Mouse (Mus musculus): ENCODE measurements at regions not wholly inside any gene's neighbourhood (a gene's known extent, or its start where the extent isn't known, plus 50 kb on each side); places are given as distances from the start of the nearest gene placed in this dataset.

DNA sequence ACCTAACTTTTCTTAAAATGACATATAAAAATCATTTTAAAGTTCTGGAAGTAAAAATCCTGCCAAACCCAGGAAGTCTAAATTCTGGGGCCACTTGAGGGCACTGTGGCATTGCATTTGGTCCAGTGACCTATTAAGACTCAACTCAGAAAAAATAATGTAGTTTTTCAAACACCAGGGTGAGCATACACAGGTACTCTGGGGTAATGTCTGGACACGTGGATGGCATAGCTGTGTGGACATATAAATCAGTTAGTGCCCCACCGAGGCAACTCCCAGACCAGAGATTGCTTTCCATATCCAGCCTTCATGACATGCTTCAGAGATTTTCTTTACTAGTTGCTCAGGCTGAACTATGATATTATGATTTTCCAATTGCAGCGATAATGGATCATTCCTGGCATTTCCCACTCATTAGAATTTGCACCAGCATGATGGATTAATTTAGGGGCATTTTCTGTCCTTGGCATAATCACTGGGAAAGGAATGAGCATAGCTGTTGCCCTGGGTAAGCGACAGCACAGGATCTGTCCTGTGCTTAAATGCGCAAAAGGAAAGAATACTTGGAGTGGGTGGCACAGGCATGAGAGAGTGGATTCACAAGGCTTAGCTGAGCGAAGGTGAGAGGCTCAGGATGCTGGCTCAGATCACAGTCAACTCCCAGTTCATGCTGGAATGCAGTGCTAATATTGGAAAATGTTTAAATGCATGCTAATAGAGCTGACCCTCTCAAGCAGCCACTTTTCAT, 1526.6 kb upstream of the Cdh8 start:
- ATAC-seq (ENCODE audit: low FRiP score): no peak; the same call in 1 of the 2 replicates
- H3K9ac ChIP-seq (ENCODE audit: low read length): no peak overlapping the region

DNA sequence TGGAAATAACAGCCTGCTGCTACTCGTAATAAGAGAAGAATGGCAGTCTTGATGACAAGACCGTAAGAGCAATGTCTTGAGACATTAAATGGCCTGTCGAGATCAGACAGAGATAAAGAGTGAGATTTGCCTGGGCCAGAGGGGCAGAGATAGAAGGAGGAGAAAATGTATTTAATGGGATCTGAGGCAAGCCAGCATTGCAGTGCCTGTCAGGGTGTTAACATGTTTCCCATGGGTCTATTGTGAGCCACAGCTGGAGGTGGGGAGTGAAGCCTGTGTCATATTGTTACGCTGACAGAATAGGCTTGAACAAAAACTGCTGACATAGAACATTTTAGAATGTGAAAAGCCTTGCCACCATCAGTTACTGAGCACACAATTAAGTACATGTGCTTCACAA, 1523.3 kb upstream of the Cdh8 start:
- H3K27me3 ChIP-seq (ENCODE audit: control insufficient read depth, insufficient read depth, low read length): no peaks in the 10 kb centered on the region
- H3K9me3 ChIP-seq (ENCODE audit: control insufficient read depth, low read length): no peaks in the 10 kb centered on the region
- no peak overlapping the region for H3K9ac ChIP-seq (ENCODE audit: low read length)
- peak; percentile 84 for DNase-seq (ENCODE audit: low spot score, missing footprints)
- peak; percentile 96 for ATAC-seq (ENCODE audit: low FRiP score)
- H3K4me1 ChIP-seq (ENCODE audit: control insufficient read depth, insufficient read depth, low read length): no peaks in the 10 kb centered on the region
- no peak overlapping the region for H3K4me3 ChIP-seq (ENCODE audit: low read depth, low read length)
- no peaks in the 10 kb centered on the region for H3K36me3 ChIP-seq (ENCODE audit: control insufficient read depth, insufficient read depth, low read length)
- WGBS: 12% methylated on average over 4 of the region's 4 CpGs
- no peak overlapping the region for H3K27ac ChIP-seq (ENCODE audit: low read depth, low read length)
- no peak overlapping the region for H3K4me2 ChIP-seq

More for the DNA sequence above, 1526.6 kb upstream of the Cdh8 start:
- DNase-seq (ENCODE audit: low spot score, missing footprints): no peak
- no peak overlapping the region for H3K27ac ChIP-seq (ENCODE audit: low read depth, low read length)
- no peaks in the 10 kb centered on the region for H3K36me3 ChIP-seq (ENCODE audit: control insufficient read depth, insufficient read depth, low read length)
- no peaks in the 10 kb centered on the region for H3K4me1 ChIP-seq (ENCODE audit: control insufficient read depth, insufficient read depth, low read length)
- no peak overlapping the region for H3K4me3 ChIP-seq (ENCODE audit: low read depth, low read length)
- WGBS: 68% methylated on average over 6 of the region's 6 CpGs
- no peaks in the 10 kb centered on the region for H3K27me3 ChIP-seq (ENCODE audit: control insufficient read depth, insufficient read depth, low read length)
- no peak overlapping the region for H3K4me2 ChIP-seq
- no peaks in the 10 kb centered on the region for H3K9me3 ChIP-seq (ENCODE audit: control insufficient read depth, low read length)

- Histone ChIP-seq H3K27ac (ENCODE audit: low read depth, low read length) (no peak overlapping the region), H3K9ac (ENCODE audit: low read length) (no peak overlapping the region), H3K27me3 (ENCODE audit: control insufficient read depth, insufficient read depth, low read length) (no peaks in the 10 kb centered on the region), H3K4me1 (ENCODE audit: control insufficient read depth, insufficient read depth, low read length) (no peaks in the 10 kb centered on the region; the same call in 1 of the 2 replicates), H3K9me3 (ENCODE audit: control insufficient read depth, low read length) (no peaks in the 10 kb centered on the region), H3K4me3 (ENCODE audit: low read depth, low read length) (no peak overlapping the region), H3K4me2 (no peak overlapping the region), H3K36me3 (ENCODE audit: control insufficient read depth, insufficient read depth, low read length) (no peaks in the 10 kb centered on the region)
- ATAC-seq (ENCODE audit: low FRiP score) (no peak), DNase-seq (ENCODE audit: low spot score, missing footprints) (no peak)
- WGBS: 85% methylated on average over 3 of the region's 3 CpGs
These were observed 1474.0 kb upstream of the Cdh8 start for GRCm38 (mm10) chr8:100890307-100890706.

GRCm38 (mm10) chr8:100865624-100866023, 1449.4 kb upstream of the Cdh8 start:
- Histone ChIP-seq H3K4me1 (ENCODE audit: control insufficient read depth, insufficient read depth, low read length) (no peaks in the 10 kb centered on the region), H3K4me2 (no peak overlapping the region), H3K27ac (ENCODE audit: low read depth, low read length) (no peak overlapping the region), H3K9me3 (ENCODE audit: control insufficient read depth, low read length) (no peaks in the 10 kb centered on the region), H3K9ac (ENCODE audit: low read length) (no peak overlapping the region), H3K4me3 (ENCODE audit: low read depth, low read length) (no peak overlapping the region), H3K27me3 (ENCODE audit: control insufficient read depth, insufficient read depth, low read length) (no peaks in the 10 kb centered on the region), H3K36me3 (ENCODE audit: control insufficient read depth, insufficient read depth, low read length) (no peaks in the 10 kb centered on the region)
- ATAC-seq (ENCODE audit: low FRiP score): no peak
- 81% methylated on average over 6 of the region's 6 CpGs for WGBS
- no peak for DNase-seq (ENCODE audit: low spot score, missing footprints)

GRCm38 (mm10) chr8:100850822-100851437, 1434.7 kb upstream of the Cdh8 start:
- 47% methylated on average over 2 of the region's 2 CpGs for WGBS
- Histone ChIP-seq H3K9me3 (ENCODE audit: control insufficient read depth, low read length) (no peaks in the 10 kb centered on the region), H3K36me3 (ENCODE audit: control insufficient read depth, insufficient read depth, low read length) (no peaks in the 10 kb centered on the region), H3K27ac (ENCODE audit: low read depth, low read length) (no peak overlapping the region), H3K4me3 (ENCODE audit: low read depth, low read length) (no peak overlapping the region), H3K4me1 (ENCODE audit: control insufficient read depth, insufficient read depth, low read length) (no peaks in the 10 kb centered on the region), H3K9ac (ENCODE audit: low read length) (no peak overlapping the region), H3K27me3 (ENCODE audit: control insufficient read depth, insufficient read depth, low read length) (no peaks in the 10 kb centered on the region), H3K4me2 (no peak overlapping the region)
- peak; percentile 95 for DNase-seq (ENCODE audit: low spot score, missing footprints)
- ATAC-seq (ENCODE audit: low FRiP score): peak; percentile 75; the same call in 1 of the 2 replicates
